Mouse (Mus musculus): ENCODE data around the gene Olfr638. TPM values are rescaled to one million over a fixed set of nuclear protein-coding genes. Genes with fewer than 3 reads are reported as not detected.
"Not testable (repeated sequence)": the region's sequence is repeated elsewhere in the genome, so short reads cannot be mapped to it uniquely, and the experiment has no call there.

The Olfr638 gene
- polyA plus RNA-seq (2014; fragmentation: Nextera tagmentation; extraction: Ambion mirVana): not detected in 2 replicates

- H3K27me3 ChIP-seq (ENCODE audit: control insufficient read depth, insufficient read depth, low read length): no peaks in the 10 kb centered on the region
- H3K4me1 ChIP-seq (ENCODE audit: control insufficient read depth, insufficient read depth, low read length): no peaks in the 10 kb centered on the region
- no peak within 1 kb of the TSS for H3K27ac ChIP-seq (ENCODE audit: low read length)
- H3K9me3 ChIP-seq (ENCODE audit: control insufficient read depth, low read depth, low read length): no peaks in the 10 kb centered on the region
- no peak within 1 kb of the TSS for H3K9ac ChIP-seq (replicated peaks; ENCODE audit: low read depth, low read length)
- H3K4me3 ChIP-seq (ENCODE audit: low read depth, low read length): no peak within 1 kb of the TSS
- no peaks in the 10 kb centered on the region for H3K36me3 ChIP-seq (ENCODE audit: control insufficient read depth, insufficient read depth, low read length)
- H3K4me2 ChIP-seq (replicated peaks; ENCODE audit: low read depth, low read length): no peak within 1 kb of the TSS
- ATAC-seq (ENCODE audit: insufficient number of reproducible peaks, insufficient read depth, low FRiP score, low read depth): no peak
These were observed at the start of gene Olfr638 for GRCm38 (mm10) chr7:103998446-103998845. Gene Olfr638, plus strand, starts transcription at chr7:103998746.

GRCm38 (mm10) chr7:103966873-103967272, 31.7 kb upstream of the Olfr638 start:
- WGBS: 91% methylated on average over 22 of the region's 22 CpGs
- not testable (repeated sequence) for H3K4me3 ChIP-seq (ENCODE audit: low read depth, low read length); ATAC-seq (ENCODE audit: insufficient number of reproducible peaks, insufficient read depth, low FRiP score, low read depth)

DNA sequence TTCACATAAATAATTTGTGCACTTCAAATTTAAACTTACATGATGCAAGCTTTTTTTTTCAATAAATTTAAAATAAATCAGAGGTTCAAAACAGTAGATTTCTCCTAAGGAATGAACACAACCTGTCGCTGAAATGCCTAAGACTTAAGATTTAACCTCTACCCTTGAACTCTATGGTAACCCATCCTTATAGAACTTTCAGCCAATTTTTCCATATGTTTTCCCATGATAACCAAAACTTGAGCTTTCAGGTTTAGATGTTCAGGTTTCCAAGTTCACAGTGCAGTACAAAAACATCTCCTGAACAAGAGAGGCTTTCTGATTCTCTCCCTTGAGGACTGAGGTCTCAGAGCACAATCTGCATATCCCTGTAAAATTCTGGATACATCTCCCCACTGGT, 27.7 kb upstream of the Olfr638 start, which contains the start of gene Olfr635:
Gene Olfr635, plus strand, starts transcription at position 301 of the 400 bp plus-strand sequence.
- no peak within 1 kb of the TSS for H3K9ac ChIP-seq (replicated peaks; ENCODE audit: low read depth, low read length)
- no peaks in the 10 kb centered on the region for H3K4me1 ChIP-seq (ENCODE audit: control insufficient read depth, insufficient read depth, low read length)
- H3K27me3 ChIP-seq (ENCODE audit: control insufficient read depth, insufficient read depth, low read length): no peaks in the 10 kb centered on the region
- H3K4me2 ChIP-seq (replicated peaks; ENCODE audit: low read depth, low read length): no peak within 1 kb of the TSS
- H3K27ac ChIP-seq (ENCODE audit: low read length): no peak within 1 kb of the TSS
- H3K36me3 ChIP-seq (ENCODE audit: control insufficient read depth, insufficient read depth, low read length): no peaks in the 10 kb centered on the region
- H3K9me3 ChIP-seq (ENCODE audit: control insufficient read depth, low read depth, low read length): no peaks in the 10 kb centered on the region
- 74% methylated on average over 1 of the region's 1 CpGs for WGBS
- ATAC-seq (ENCODE audit: insufficient number of reproducible peaks, insufficient read depth, low FRiP score, low read depth): no peak
- H3K4me3 ChIP-seq (ENCODE audit: low read depth, low read length): no peak within 1 kb of the TSS

More at GRCm38 (mm10) chr7:103966873-103967272, 31.7 kb upstream of the Olfr638 start:
- not testable (repeated sequence) for H3K4me1 ChIP-seq (ENCODE audit: control insufficient read depth, insufficient read depth, low read length); H3K27ac ChIP-seq (ENCODE audit: low read length); H3K36me3 ChIP-seq (ENCODE audit: control insufficient read depth, insufficient read depth, low read length); H3K27me3 ChIP-seq (ENCODE audit: control insufficient read depth, insufficient read depth, low read length); H3K9ac ChIP-seq (replicated peaks; ENCODE audit: low read depth, low read length); H3K4me2 ChIP-seq (replicated peaks; ENCODE audit: low read depth, low read length); H3K9me3 ChIP-seq (ENCODE audit: control insufficient read depth, low read depth, low read length)

GRCm38 (mm10) chr7:103971782-103972181, 26.8 kb upstream of the Olfr638 start:
- Histone ChIP-seq H3K4me1 (ENCODE audit: control insufficient read depth, insufficient read depth, low read length) (no peaks in the 10 kb centered on the region), H3K9ac (replicated peaks; ENCODE audit: low read depth, low read length) (no peak overlapping the region), H3K27ac (ENCODE audit: low read length) (no peak overlapping the region), H3K9me3 (ENCODE audit: control insufficient read depth, low read depth, low read length) (no peaks in the 10 kb centered on the region), H3K36me3 (ENCODE audit: control insufficient read depth, insufficient read depth, low read length) (no peaks in the 10 kb centered on the region), H3K27me3 (ENCODE audit: control insufficient read depth, insufficient read depth, low read length) (no peaks in the 10 kb centered on the region), H3K4me3 (ENCODE audit: low read depth, low read length) (no peak overlapping the region), H3K4me2 (replicated peaks; ENCODE audit: low read depth, low read length) (no peak overlapping the region)
- 72% methylated on average over 1 of the region's 1 CpGs for WGBS
- ATAC-seq (ENCODE audit: insufficient number of reproducible peaks, insufficient read depth, low FRiP score, low read depth): no peak

DNA sequence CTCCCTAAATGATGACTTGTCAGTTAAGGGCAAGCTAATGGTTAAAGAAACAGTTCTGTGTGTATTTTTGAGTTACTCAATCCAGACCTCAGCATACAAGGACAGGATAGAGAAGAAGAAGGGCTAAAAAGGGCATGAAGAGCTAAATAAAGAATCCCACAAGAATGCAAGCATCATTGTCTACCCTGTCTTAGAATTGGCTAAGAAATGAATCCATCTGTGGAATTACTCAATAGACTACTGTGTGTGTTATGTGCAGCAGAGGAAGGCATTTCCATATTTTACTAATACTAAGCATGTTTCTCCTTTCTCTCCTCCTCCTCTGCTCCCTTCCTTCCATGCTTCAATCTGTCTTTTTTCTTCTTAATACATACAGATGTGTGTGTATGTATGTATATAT, 578 bp downstream of the Olfr638 start:
- H3K4me1 ChIP-seq (ENCODE audit: control insufficient read depth, insufficient read depth, low read length): no peaks in the 10 kb centered on the region
- H3K27me3 ChIP-seq (ENCODE audit: control insufficient read depth, insufficient read depth, low read length): no peaks in the 10 kb centered on the region
- H3K4me3 ChIP-seq (ENCODE audit: low read depth, low read length): no peak overlapping the region
- H3K4me2 ChIP-seq (replicated peaks; ENCODE audit: low read depth, low read length): no peak overlapping the region
- H3K27ac ChIP-seq (ENCODE audit: low read length): no peak overlapping the region
- ATAC-seq (ENCODE audit: insufficient number of reproducible peaks, insufficient read depth, low FRiP score, low read depth): no peak
- H3K36me3 ChIP-seq (ENCODE audit: control insufficient read depth, insufficient read depth, low read length): no peaks in the 10 kb centered on the region
- H3K9me3 ChIP-seq (ENCODE audit: control insufficient read depth, low read depth, low read length): no peaks in the 10 kb centered on the region
- no peak overlapping the region for H3K9ac ChIP-seq (replicated peaks; ENCODE audit: low read depth, low read length)

DNA sequence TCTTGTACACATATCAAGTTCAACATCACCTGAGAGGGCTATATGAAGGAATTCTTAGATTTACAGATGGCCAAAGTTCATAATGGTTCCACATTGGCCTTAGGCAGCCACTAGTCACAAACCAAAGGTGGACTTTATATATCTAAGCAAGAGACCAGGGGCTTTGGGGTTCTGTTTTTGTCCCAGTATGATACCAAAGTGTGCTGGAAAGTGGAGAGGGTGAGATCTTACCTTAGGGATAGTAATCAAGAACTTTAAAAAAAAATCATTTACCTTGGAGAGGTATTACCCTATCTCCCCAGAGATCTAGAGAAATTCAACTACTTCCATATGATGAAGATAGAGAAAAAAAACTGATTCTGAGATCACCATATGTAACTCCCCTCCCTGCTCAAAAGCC, 18.7 kb downstream of the Olfr638 start, which contains the start of gene Olfr639:
Gene Olfr639, minus strand, starts transcription at position 101 of the 400 bp plus-strand sequence.
- no peaks in the 10 kb centered on the region for H3K27me3 ChIP-seq (ENCODE audit: control insufficient read depth, insufficient read depth, low read length)
- no peaks in the 10 kb centered on the region for H3K4me1 ChIP-seq (ENCODE audit: control insufficient read depth, insufficient read depth, low read length)
- no peak for ATAC-seq (ENCODE audit: insufficient number of reproducible peaks, insufficient read depth, low FRiP score, low read depth)
- no peak within 1 kb of the TSS for H3K9ac ChIP-seq (replicated peaks; ENCODE audit: low read depth, low read length)
- no peak within 1 kb of the TSS for H3K27ac ChIP-seq (ENCODE audit: low read length)
- no peaks in the 10 kb centered on the region for H3K36me3 ChIP-seq (ENCODE audit: control insufficient read depth, insufficient read depth, low read length)
- H3K9me3 ChIP-seq (ENCODE audit: control insufficient read depth, low read depth, low read length): no peaks in the 10 kb centered on the region
- H3K4me2 ChIP-seq (replicated peaks; ENCODE audit: low read depth, low read length): no peak within 1 kb of the TSS
- H3K4me3 ChIP-seq (ENCODE audit: low read depth, low read length): no peak within 1 kb of the TSS

GRCm38 (mm10) chr7:104018953-104019352, 20.4 kb downstream of the Olfr638 start:
- H3K36me3 ChIP-seq (ENCODE audit: control insufficient read depth, insufficient read depth, low read length): no peaks in the 10 kb centered on the region
- no peaks in the 10 kb centered on the region for H3K9me3 ChIP-seq (ENCODE audit: control insufficient read depth, low read depth, low read length)
- ATAC-seq (ENCODE audit: insufficient number of reproducible peaks, insufficient read depth, low FRiP score, low read depth): no peak
- no peak overlapping the region for H3K4me3 ChIP-seq (ENCODE audit: low read depth, low read length)
- no peak overlapping the region for H3K9ac ChIP-seq (replicated peaks; ENCODE audit: low read depth, low read length)
- H3K4me1 ChIP-seq (ENCODE audit: control insufficient read depth, insufficient read depth, low read length): no peaks in the 10 kb centered on the region
- no peak overlapping the region for H3K27ac ChIP-seq (ENCODE audit: low read length)
- H3K27me3 ChIP-seq (ENCODE audit: control insufficient read depth, insufficient read depth, low read length): no peaks in the 10 kb centered on the region
- 81% methylated on average over 1 of the region's 1 CpGs for WGBS
- H3K4me2 ChIP-seq (replicated peaks; ENCODE audit: low read depth, low read length): no peak overlapping the region

- Histone ChIP-seq H3K4me1 (ENCODE audit: control insufficient read depth, insufficient read depth, low read length) (no peaks in the 10 kb centered on the region), H3K9me3 (ENCODE audit: control insufficient read depth, low read depth, low read length) (no peaks in the 10 kb centered on the region), H3K4me3 (ENCODE audit: low read depth, low read length) (no peak overlapping the region), H3K36me3 (ENCODE audit: control insufficient read depth, insufficient read depth, low read length) (no peaks in the 10 kb centered on the region), H3K9ac (replicated peaks; ENCODE audit: low read depth, low read length) (no peak overlapping the region), H3K27me3 (ENCODE audit: control insufficient read depth, insufficient read depth, low read length) (no peaks in the 10 kb centered on the region), H3K27ac (ENCODE audit: low read length) (no peak overlapping the region), H3K4me2 (replicated peaks; ENCODE audit: low read depth, low read length) (no peak overlapping the region)
- WGBS: 94% methylated on average over 6 of the region's 6 CpGs
- no peak for ATAC-seq (ENCODE audit: insufficient number of reproducible peaks, insufficient read depth, low FRiP score, low read depth)
These were observed 23.1 kb downstream of the Olfr638 start for GRCm38 (mm10) chr7:104021651-104022050.

GRCm38 (mm10) chr7:104025473-104025872, 26.9 kb downstream of the Olfr638 start, which contains the start of gene Olfr640:
Gene Olfr640, minus strand, starts transcription at chr7:104025573.
- Histone ChIP-seq H3K9ac (replicated peaks; ENCODE audit: low read depth, low read length) (no peak within 1 kb of the TSS), H3K4me3 (ENCODE audit: low read depth, low read length) (no peak within 1 kb of the TSS), H3K27ac (ENCODE audit: low read length) (no peak within 1 kb of the TSS), H3K27me3 (ENCODE audit: control insufficient read depth, insufficient read depth, low read length) (no peaks in the 10 kb centered on the region), H3K36me3 (ENCODE audit: control insufficient read depth, insufficient read depth, low read length) (no peaks in the 10 kb centered on the region), H3K4me2 (replicated peaks; ENCODE audit: low read depth, low read length) (no peak within 1 kb of the TSS), H3K9me3 (ENCODE audit: control insufficient read depth, low read depth, low read length) (no peaks in the 10 kb centered on the region), H3K4me1 (ENCODE audit: control insufficient read depth, insufficient read depth, low read length) (no peaks in the 10 kb centered on the region)
- 82% methylated on average over 6 of the region's 6 CpGs for WGBS
- no peak for ATAC-seq (ENCODE audit: insufficient number of reproducible peaks, insufficient read depth, low FRiP score, low read depth)

All from stomach, embryonic 14.5 days (tissue).